Mouse (Mus musculus): ENCODE results near the gene Atg4a-ps.
"Not testable (repeated sequence)": the region's sequence is repeated elsewhere in the genome, so short reads cannot be mapped to it uniquely, and the experiment has no call there.

Atg4a-ps gene

GRCm38 (mm10) chr3:103645968-103646367, at the start of gene Atg4a-ps:
Gene Atg4a-ps (minus strand): TSS chr3:103646068.
- not testable (repeated sequence) for DNase-seq

GRCm38 (mm10) chr3:103695556-103695955, 49.7 kb upstream of the Atg4a-ps start:
- DNase-seq, result no peak

GRCm38 (mm10) chr3:103690506-103690905, 44.6 kb upstream of the Atg4a-ps start:
- DNase-seq, result peak; percentile 12 to 26

GRCm38 (mm10) chr3:103689043-103689442, 43.2 kb upstream of the Atg4a-ps start:
- no peak for DNase-seq

- no peak for DNase-seq
These were observed 38.1 kb upstream of the Atg4a-ps start for GRCm38 (mm10) chr3:103683966-103684319.

- DNase-seq, result peak; percentile 27 to 39
These were observed 37.5 kb upstream of the Atg4a-ps start for GRCm38 (mm10) chr3:103683234-103683965.

- DNase-seq, result peak; percentile 6 to 37
These were observed 36.6 kb upstream of the Atg4a-ps start for GRCm38 (mm10) chr3:103682473-103682872.

- DNase-seq, result no peak
These were observed 32.9 kb upstream of the Atg4a-ps start for GRCm38 (mm10) chr3:103678811-103679210.

- no peak for DNase-seq
These were observed 26.8 kb upstream of the Atg4a-ps start for GRCm38 (mm10) chr3:103672716-103673115.

- no peak for DNase-seq
These were observed 26.2 kb upstream of the Atg4a-ps start for GRCm38 (mm10) chr3:103672113-103672512.

GRCm38 (mm10) chr3:103663385-103663784, 17.5 kb upstream of the Atg4a-ps start:
- no peak for DNase-seq

GRCm38 (mm10) chr3:103661714-103662113, 15.8 kb upstream of the Atg4a-ps start:
- no peak for DNase-seq

GRCm38 (mm10) chr3:103660012-103660411, 14.1 kb upstream of the Atg4a-ps start:
- DNase-seq, result no peak

GRCm38 (mm10) chr3:103650406-103650805, 4.5 kb upstream of the Atg4a-ps start:
- DNase-seq, result no peak

GRCm38 (mm10) chr3:103649716-103650115, 3.8 kb upstream of the Atg4a-ps start:
- no peak for DNase-seq

- no peak for DNase-seq
These were observed 2.6 kb upstream of the Atg4a-ps start for GRCm38 (mm10) chr3:103648486-103648885.

- no peak for DNase-seq
These were observed 1.4 kb upstream of the Atg4a-ps start for GRCm38 (mm10) chr3:103647164-103647867.

GRCm38 (mm10) chr3:103641301-103641700, 4.6 kb downstream of the Atg4a-ps start:
- DNase-seq, result peak in 1 of 2 experiments; percentile 10

- peak in 1 of 2 experiments; percentile 20 for DNase-seq
These were observed 5.6 kb downstream of the Atg4a-ps start for GRCm38 (mm10) chr3:103640226-103640803.

GRCm38 (mm10) chr3:103637641-103638040, 8.2 kb downstream of the Atg4a-ps start:
- DNase-seq, result no peak

- no peak for DNase-seq
These were observed 11.6 kb downstream of the Atg4a-ps start for GRCm38 (mm10) chr3:103634256-103634655.

GRCm38 (mm10) chr3:103633831-103634230, 12.0 kb downstream of the Atg4a-ps start:
- DNase-seq, result no peak

GRCm38 (mm10) chr3:103633124-103633523, 12.7 kb downstream of the Atg4a-ps start:
- no peak for DNase-seq

GRCm38 (mm10) chr3:103627661-103628060, 18.2 kb downstream of the Atg4a-ps start:
- no peak for DNase-seq
